Mouse (Mus musculus): Measurements from ENCODE around the gene Gm813. TPM values are rescaled to one million over a fixed set of nuclear protein-coding genes. Genes with fewer than 3 reads are reported as not detected.

Gene Gm813
- total RNA-seq, 1 experiment: not detected

- H3K4me1 ChIP-seq (ENCODE audit: control insufficient read depth in 2 of 2, insufficient read depth in 2 of 2, low read length in 2 of 2, poor library complexity in 1 of 2): no peaks in the 10 kb centered on the region
- H3K27ac ChIP-seq (ENCODE audit: insufficient read depth, low read depth, low read length, poor library complexity, severe bottlenecking): no peak overlapping the region
- no peak overlapping the region for H3K4me3 ChIP-seq (ENCODE audit: insufficient read depth in 1 of 2, low read depth in 1 of 2, low read length in 2 of 2, poor library complexity in 1 of 2, severe bottlenecking in 1 of 2)
- TF ChIP-seq ZC3H11A (IDR thresholded peaks at IDR 0.05; ENCODE audit: borderline replicate concordance, low read depth, low read length) (no peak), ZNF384 (IDR thresholded peaks at IDR 0.05; ENCODE audit: low read depth, low read length) (no peak), HCFC1 (IDR thresholded peaks at IDR 0.05; ENCODE audit: borderline replicate concordance, insufficient read depth, low read length) (no peak), CHD2 (IDR thresholded peaks at IDR 0.05; ENCODE audit: low read depth, low read length) (no peak), MAFK (IDR thresholded peaks at IDR 0.05; ENCODE audit: insufficient read depth, low read depth, low read length) (no peak)
- no peak overlapping the region for H3K9ac ChIP-seq (ENCODE audit: insufficient read depth, low read depth, low read length, poor library complexity, severe bottlenecking)
- in situ Hi-C loops (cut with MboI; ENCODE audit: low sequenced_read_pairs in 2 of 2, unreplicated experiment in 2 of 2): no loop called here
- H3K9me3 ChIP-seq (ENCODE audit: control insufficient read depth, insufficient read depth, low read depth, low read length): no peaks in the 10 kb centered on the region
- DNase-seq (ENCODE audit: low read depth, low spot score): no peak
- no peaks in the 10 kb centered on the region for H3K36me3 ChIP-seq (ENCODE audit: control insufficient read depth, insufficient read depth, low read length, poor library complexity, severe bottlenecking)
These were observed 45.0 kb upstream of the Gm813 start for GRCm38 (mm10) chr16:58661826-58662225.

GRCm38 (mm10) chr16:58658668-58659067, 41.9 kb upstream of the Gm813 start:
- H3K9ac ChIP-seq (ENCODE audit: insufficient read depth, low read depth, low read length, poor library complexity, severe bottlenecking): no peak overlapping the region
- no peaks in the 10 kb centered on the region for H3K4me1 ChIP-seq (ENCODE audit: control insufficient read depth in 2 of 2, insufficient read depth in 2 of 2, low read length in 2 of 2, poor library complexity in 1 of 2)
- H3K4me3 ChIP-seq (ENCODE audit: insufficient read depth in 1 of 2, low read depth in 1 of 2, low read length in 2 of 2, poor library complexity in 1 of 2, severe bottlenecking in 1 of 2): no peak overlapping the region
- no peak overlapping the region for H3K27ac ChIP-seq (ENCODE audit: insufficient read depth, low read depth, low read length, poor library complexity, severe bottlenecking)
- no peaks in the 10 kb centered on the region for H3K36me3 ChIP-seq (ENCODE audit: control insufficient read depth, insufficient read depth, low read length, poor library complexity, severe bottlenecking)
- TF ChIP-seq ZNF384 (IDR thresholded peaks at IDR 0.05; ENCODE audit: low read depth, low read length) (no peak), ZC3H11A (IDR thresholded peaks at IDR 0.05; ENCODE audit: borderline replicate concordance, low read depth, low read length) (no peak), CHD2 (IDR thresholded peaks at IDR 0.05; ENCODE audit: low read depth, low read length) (no peak), MAFK (IDR thresholded peaks at IDR 0.05; ENCODE audit: insufficient read depth, low read depth, low read length) (no peak), HCFC1 (IDR thresholded peaks at IDR 0.05; ENCODE audit: borderline replicate concordance, insufficient read depth, low read length) (no peak)
- DNase-seq (ENCODE audit: low read depth, low spot score): no peak
- in situ Hi-C loops (cut with MboI; ENCODE audit: low sequenced_read_pairs in 2 of 2, unreplicated experiment in 2 of 2): no loop called here
- no peaks in the 10 kb centered on the region for H3K9me3 ChIP-seq (ENCODE audit: control insufficient read depth, insufficient read depth, low read depth, low read length)

GRCm38 (mm10) chr16:58656526-58656925, 39.7 kb upstream of the Gm813 start:
- Histone ChIP-seq H3K4me3 (ENCODE audit: insufficient read depth in 1 of 2, low read depth in 1 of 2, low read length in 2 of 2, poor library complexity in 1 of 2, severe bottlenecking in 1 of 2) (no peak overlapping the region), H3K4me1 (ENCODE audit: control insufficient read depth in 2 of 2, insufficient read depth in 2 of 2, low read length in 2 of 2, poor library complexity in 1 of 2) (no peaks in the 10 kb centered on the region), H3K9me3 (ENCODE audit: control insufficient read depth, insufficient read depth, low read depth, low read length) (no peaks in the 10 kb centered on the region), H3K27ac (ENCODE audit: insufficient read depth, low read depth, low read length, poor library complexity, severe bottlenecking) (no peak overlapping the region), H3K36me3 (ENCODE audit: control insufficient read depth, insufficient read depth, low read length, poor library complexity, severe bottlenecking) (no peaks in the 10 kb centered on the region), H3K9ac (ENCODE audit: insufficient read depth, low read depth, low read length, poor library complexity, severe bottlenecking) (no peak overlapping the region)
- in situ Hi-C loops (cut with MboI; ENCODE audit: low sequenced_read_pairs in 2 of 2, unreplicated experiment in 2 of 2): no loop called here
- TF ChIP-seq ZC3H11A (IDR thresholded peaks at IDR 0.05; ENCODE audit: borderline replicate concordance, low read depth, low read length) (no peak), CHD2 (IDR thresholded peaks at IDR 0.05; ENCODE audit: low read depth, low read length) (no peak), ZNF384 (IDR thresholded peaks at IDR 0.05; ENCODE audit: low read depth, low read length) (no peak), MAFK (IDR thresholded peaks at IDR 0.05; ENCODE audit: insufficient read depth, low read depth, low read length) (no peak)
- no peak for DNase-seq (ENCODE audit: low read depth, low spot score)

GRCm38 (mm10) chr16:58655751-58656150, 39.0 kb upstream of the Gm813 start:
- Histone ChIP-seq H3K4me3 (ENCODE audit: insufficient read depth in 1 of 2, low read depth in 1 of 2, low read length in 2 of 2, poor library complexity in 1 of 2, severe bottlenecking in 1 of 2) (no peak overlapping the region), H3K36me3 (ENCODE audit: control insufficient read depth, insufficient read depth, low read length, poor library complexity, severe bottlenecking) (no peaks in the 10 kb centered on the region), H3K9ac (ENCODE audit: insufficient read depth, low read depth, low read length, poor library complexity, severe bottlenecking) (no peak overlapping the region), H3K9me3 (ENCODE audit: control insufficient read depth, insufficient read depth, low read depth, low read length) (no peaks in the 10 kb centered on the region), H3K27ac (ENCODE audit: insufficient read depth, low read depth, low read length, poor library complexity, severe bottlenecking) (no peak overlapping the region), H3K4me1 (ENCODE audit: control insufficient read depth in 2 of 2, insufficient read depth in 2 of 2, low read length in 2 of 2, poor library complexity in 1 of 2) (no peaks in the 10 kb centered on the region)
- TF ChIP-seq CHD2 (IDR thresholded peaks at IDR 0.05; ENCODE audit: low read depth, low read length) (no peak), HCFC1 (IDR thresholded peaks at IDR 0.05; ENCODE audit: borderline replicate concordance, insufficient read depth, low read length) (no peak), ZNF384 (IDR thresholded peaks at IDR 0.05; ENCODE audit: low read depth, low read length) (no peak), ZC3H11A (IDR thresholded peaks at IDR 0.05; ENCODE audit: borderline replicate concordance, low read depth, low read length) (no peak), MAFK (IDR thresholded peaks at IDR 0.05; ENCODE audit: insufficient read depth, low read depth, low read length) (no peak)
- DNase-seq (ENCODE audit: low read depth, low spot score): no peak
- in situ Hi-C loops (cut with MboI; ENCODE audit: low sequenced_read_pairs in 2 of 2, unreplicated experiment in 2 of 2): no loop called here

GRCm38 (mm10) chr16:58649979-58650378, 33.2 kb upstream of the Gm813 start:
- no peak for TF ChIP-seq CHD2 (IDR thresholded peaks at IDR 0.05; ENCODE audit: low read depth, low read length)
- DNase-seq (ENCODE audit: low read depth, low spot score): no peak

More at GRCm38 (mm10) chr16:58649979-58650378, 33.2 kb upstream of the Gm813 start:
- Histone ChIP-seq H3K27ac (ENCODE audit: insufficient read depth, low read depth, low read length, poor library complexity, severe bottlenecking) (no peak overlapping the region), H3K4me1 (ENCODE audit: control insufficient read depth in 2 of 2, insufficient read depth in 2 of 2, low read length in 2 of 2, poor library complexity in 1 of 2) (no peaks in the 10 kb centered on the region), H3K9ac (ENCODE audit: insufficient read depth, low read depth, low read length, poor library complexity, severe bottlenecking) (no peak overlapping the region), H3K4me3 (ENCODE audit: insufficient read depth in 1 of 2, low read depth in 1 of 2, low read length in 2 of 2, poor library complexity in 1 of 2, severe bottlenecking in 1 of 2) (no peak overlapping the region), H3K36me3 (ENCODE audit: control insufficient read depth, insufficient read depth, low read length, poor library complexity, severe bottlenecking) (no peaks in the 10 kb centered on the region), H3K9me3 (ENCODE audit: control insufficient read depth, insufficient read depth, low read depth, low read length) (no peaks in the 10 kb centered on the region)
- in situ Hi-C loops (cut with MboI; ENCODE audit: low sequenced_read_pairs in 2 of 2, unreplicated experiment in 2 of 2): no loop called here
